Mouse (Mus musculus): ENCODE data around the gene Samm50. TPM values are rescaled to one million over a fixed set of nuclear protein-coding genes. Genes with fewer than 3 reads are reported as not detected.

Gene Samm50
- polyA plus RNA-seq, 1 experiment, result 12.4 TPM

DNA sequence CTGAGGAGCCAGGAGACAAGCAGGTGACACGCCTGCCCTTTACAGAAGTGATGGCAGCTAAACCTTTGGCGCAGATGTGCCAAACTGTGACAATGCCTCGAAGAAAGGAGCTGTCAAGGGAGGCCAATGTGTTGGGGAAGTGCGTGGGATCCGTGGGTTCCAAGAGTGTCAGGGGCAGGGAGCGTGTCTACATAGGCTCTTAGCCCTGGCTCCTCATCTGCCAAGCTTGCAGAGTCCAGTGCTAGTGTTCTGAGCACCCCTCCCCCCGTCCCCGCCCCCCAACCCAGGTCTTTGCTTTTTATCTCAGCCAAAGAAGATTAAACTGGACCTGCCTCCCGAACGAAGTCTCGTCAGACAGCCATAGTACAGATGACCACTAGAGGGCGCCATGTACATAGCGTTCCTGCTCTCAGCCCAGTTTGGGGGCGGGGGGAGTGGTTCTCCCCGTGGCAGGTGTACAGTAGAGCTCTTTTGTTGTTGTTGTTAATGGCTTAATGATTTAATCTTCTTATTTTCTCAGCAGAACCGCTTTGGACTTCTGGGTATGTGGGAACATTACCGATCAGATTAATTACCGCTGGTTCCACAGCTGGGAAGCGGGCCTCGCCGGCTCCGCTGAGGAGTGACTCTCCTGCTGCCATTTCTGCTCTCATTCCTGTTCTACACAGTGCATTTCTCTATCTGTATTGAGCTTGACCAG, 68.2 kb downstream of the Samm50 start:
- Histone ChIP-seq H3K4me3 (replicated peaks; ENCODE audit: extremely low read depth, low read depth, low read length) (no peak overlapping the region), H3K4me1 (ENCODE audit: control insufficient read depth, insufficient read depth, low read length) (peaks cover 10% of the 10 kb centered on the region)
- 42% methylated on average over 22 of the region's 22 CpGs for WGBS
- peak; percentile 59 for DNase-seq
- TF ChIP-seq CTCF (IDR thresholded peaks at IDR 0.05; ENCODE audit: insufficient read depth, low read length) (peak; percentile 87), POLR2A (IDR thresholded peaks at IDR 0.05; ENCODE audit: borderline replicate concordance, extremely low read depth, low read depth, low read length) (no peak)

DNA sequence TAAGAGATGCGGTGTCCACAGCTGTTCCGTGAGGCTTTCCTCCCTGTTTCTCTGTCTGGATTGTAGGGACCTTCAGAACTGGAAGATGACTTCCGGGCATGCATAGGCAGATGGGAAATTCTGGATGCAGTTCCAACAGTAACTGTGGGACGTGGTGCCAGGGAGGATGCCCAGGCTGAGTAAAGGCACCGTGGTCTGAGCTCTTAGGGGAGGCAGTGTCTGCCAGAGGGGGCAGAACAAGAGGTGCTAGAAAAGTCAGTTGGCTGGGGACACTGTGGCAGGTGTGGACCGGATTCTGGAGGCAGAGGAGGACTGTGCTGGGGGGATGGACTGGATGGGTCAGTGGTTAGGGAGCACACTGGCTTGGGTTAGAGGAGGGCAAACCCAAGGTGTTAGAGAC, 70.6 kb downstream of the Samm50 start:
- Histone ChIP-seq H3K4me3 (replicated peaks; ENCODE audit: extremely low read depth, low read depth, low read length) (no peak overlapping the region), H3K4me1 (ENCODE audit: control insufficient read depth, insufficient read depth, low read length) (peaks cover 5% of the 10 kb centered on the region)
- WGBS, result 90% methylated on average over 6 of the region's 6 CpGs
- no peak for TF ChIP-seq POLR2A (IDR thresholded peaks at IDR 0.05; ENCODE audit: borderline replicate concordance, extremely low read depth, low read depth, low read length)
- TF ChIP-seq CTCF (IDR thresholded peaks at IDR 0.05; ENCODE audit: insufficient read depth, low read length), result no peak
- no peak for DNase-seq

DNA sequence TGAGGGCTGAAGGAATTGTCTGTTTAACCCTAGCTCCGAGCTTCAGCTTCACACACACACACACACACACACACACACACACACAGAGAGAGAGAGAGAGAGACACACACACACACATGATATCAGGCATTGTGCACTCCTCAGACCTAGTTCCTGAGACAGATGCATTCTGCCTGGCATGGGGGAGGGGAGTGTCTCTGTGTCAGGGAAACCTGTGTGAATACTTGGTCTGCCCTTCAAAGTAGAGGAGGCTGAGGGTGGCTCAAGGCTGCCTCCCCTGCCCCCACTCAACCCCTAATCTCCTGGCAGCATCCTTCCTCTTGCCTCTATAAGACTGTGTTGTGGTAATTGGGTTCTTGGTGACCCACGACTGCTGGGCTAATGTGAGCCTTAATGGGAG, 71.5 kb downstream of the Samm50 start:
- no peak for DNase-seq
- WGBS, result 44% methylated on average over 2 of the region's 2 CpGs
- Histone ChIP-seq H3K4me1 (ENCODE audit: control insufficient read depth, insufficient read depth, low read length) (peaks cover 2% of the 10 kb centered on the region), H3K4me3 (replicated peaks; ENCODE audit: extremely low read depth, low read depth, low read length) (no peak overlapping the region)
- TF ChIP-seq CTCF (IDR thresholded peaks at IDR 0.05; ENCODE audit: insufficient read depth, low read length) (no peak), POLR2A (IDR thresholded peaks at IDR 0.05; ENCODE audit: borderline replicate concordance, extremely low read depth, low read depth, low read length) (no peak)

DNA sequence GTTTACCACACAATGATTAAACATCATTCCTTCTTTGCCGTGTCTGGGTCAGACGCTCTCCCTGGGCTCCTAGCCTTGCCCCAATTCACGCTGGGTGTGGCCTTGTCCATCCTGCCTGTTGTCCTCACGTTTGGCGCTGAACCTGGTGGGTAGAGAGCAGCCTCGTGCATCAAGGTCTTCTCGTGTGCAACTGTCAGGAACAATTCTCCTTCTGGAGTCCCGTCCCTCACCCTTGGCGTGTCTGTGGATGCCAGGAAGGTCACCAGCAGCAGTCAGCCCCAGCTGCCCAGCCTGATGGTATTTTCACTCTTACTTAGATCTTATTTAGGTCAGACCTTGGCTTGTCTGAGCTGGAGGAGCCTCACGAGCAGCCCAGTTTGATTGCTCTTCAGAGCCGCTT, 73.1 kb downstream of the Samm50 start:
- no peak for TF ChIP-seq POLR2A (IDR thresholded peaks at IDR 0.05; ENCODE audit: borderline replicate concordance, extremely low read depth, low read depth, low read length)
- TF ChIP-seq CTCF (IDR thresholded peaks at IDR 0.05; ENCODE audit: insufficient read depth, low read length), result no peak
- Histone ChIP-seq H3K4me3 (replicated peaks; ENCODE audit: extremely low read depth, low read depth, low read length) (no peak overlapping the region), H3K4me1 (ENCODE audit: control insufficient read depth, insufficient read depth, low read length) (no peaks in the 10 kb centered on the region; the same call in none of the 2 replicates)
- DNase-seq, result no peak
- WGBS, result 55% methylated on average over 11 of the region's 11 CpGs

DNA sequence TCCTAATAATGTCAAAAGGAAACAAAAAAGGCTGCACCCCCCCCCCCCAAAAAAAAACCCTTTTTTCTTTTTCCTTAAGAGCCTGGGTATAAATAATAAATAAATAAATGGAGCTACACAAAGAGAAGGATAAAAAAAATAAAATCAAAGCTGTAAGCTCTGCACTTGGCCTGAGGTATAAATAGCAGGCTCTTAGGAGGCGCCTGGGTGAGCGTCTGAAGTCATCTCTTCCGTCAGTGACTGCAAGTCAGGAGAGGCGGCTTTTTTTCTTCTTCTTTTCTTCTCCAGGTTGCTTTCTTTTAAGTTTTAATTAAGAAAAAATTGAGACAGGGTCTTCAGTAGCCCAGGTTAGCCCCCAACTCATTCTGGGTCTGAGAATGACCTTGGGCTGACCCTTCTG, 74.2 kb downstream of the Samm50 start:
- DNase-seq, result no peak
- Histone ChIP-seq H3K4me3 (replicated peaks; ENCODE audit: extremely low read depth, low read depth, low read length) (no peak overlapping the region), H3K4me1 (ENCODE audit: control insufficient read depth, insufficient read depth, low read length) (no peaks in the 10 kb centered on the region; the same call in 1 of the 2 replicates)
- WGBS, result 59% methylated on average over 4 of the region's 4 CpGs
- TF ChIP-seq CTCF (IDR thresholded peaks at IDR 0.05; ENCODE audit: insufficient read depth, low read length) (no peak), POLR2A (IDR thresholded peaks at IDR 0.05; ENCODE audit: borderline replicate concordance, extremely low read depth, low read depth, low read length) (no peak)

Other genes with a start within 250 kb of the Samm50 start
- gene Efcab6, start 126.9 kb upstream of the Samm50 start, polyA plus RNA-seq (2012; rRNA removed), result 1.6 and 2.2 TPM in 2 replicates
- 0.46 and 0.69 TPM in 2 replicates for gene Sult4a1, start 86.5 kb upstream of the Samm50 start, polyA plus RNA-seq (2012; rRNA removed)
- 1.0 and 1.2 TPM in 2 replicates for gene Pnpla5, start 69.1 kb upstream of the Samm50 start, polyA plus RNA-seq (2012; rRNA removed)
- gene Pnpla3, start 24.4 kb upstream of the Samm50 start, polyA plus RNA-seq (2012; rRNA removed), result 31.9 and 33.9 TPM in 2 replicates
- gene Parvb, start 39.8 kb downstream of the Samm50 start, polyA plus RNA-seq (2012; rRNA removed), result 39.3 and 47.5 TPM in 2 replicates
- gene Parvg, start 131.8 kb downstream of the Samm50 start, polyA plus RNA-seq (2012; rRNA removed), result 8.6 and 10.7 TPM in 2 replicates

Data from lung, adult 2 months (tissue).